Mouse (Mus musculus): ENCODE data around the gene Neurl3.

Neurl3 gene

DNA sequence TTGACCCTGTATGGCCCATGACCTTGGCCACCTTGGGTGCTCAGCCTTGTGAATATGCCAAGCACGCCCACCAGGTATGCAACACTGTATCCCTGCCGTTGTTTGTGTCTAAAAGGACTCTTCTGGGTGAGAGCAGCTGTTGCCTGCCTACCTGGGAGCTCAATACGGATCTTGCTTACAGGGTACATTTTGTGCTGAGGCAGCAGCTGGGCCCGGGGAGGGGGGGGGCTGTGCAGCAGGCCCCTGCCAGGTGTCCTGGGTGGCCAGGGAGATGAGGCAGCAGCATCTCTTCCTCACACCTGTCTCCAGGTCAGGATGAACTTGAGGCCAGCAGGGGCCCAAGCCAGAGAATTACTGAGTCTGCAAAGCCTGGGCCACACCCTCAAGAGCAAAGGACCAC lies 23.6 kb upstream of the Neurl3 start:
- in situ Hi-C loops (cut with MboI, MseI), result no loop called here

DNA sequence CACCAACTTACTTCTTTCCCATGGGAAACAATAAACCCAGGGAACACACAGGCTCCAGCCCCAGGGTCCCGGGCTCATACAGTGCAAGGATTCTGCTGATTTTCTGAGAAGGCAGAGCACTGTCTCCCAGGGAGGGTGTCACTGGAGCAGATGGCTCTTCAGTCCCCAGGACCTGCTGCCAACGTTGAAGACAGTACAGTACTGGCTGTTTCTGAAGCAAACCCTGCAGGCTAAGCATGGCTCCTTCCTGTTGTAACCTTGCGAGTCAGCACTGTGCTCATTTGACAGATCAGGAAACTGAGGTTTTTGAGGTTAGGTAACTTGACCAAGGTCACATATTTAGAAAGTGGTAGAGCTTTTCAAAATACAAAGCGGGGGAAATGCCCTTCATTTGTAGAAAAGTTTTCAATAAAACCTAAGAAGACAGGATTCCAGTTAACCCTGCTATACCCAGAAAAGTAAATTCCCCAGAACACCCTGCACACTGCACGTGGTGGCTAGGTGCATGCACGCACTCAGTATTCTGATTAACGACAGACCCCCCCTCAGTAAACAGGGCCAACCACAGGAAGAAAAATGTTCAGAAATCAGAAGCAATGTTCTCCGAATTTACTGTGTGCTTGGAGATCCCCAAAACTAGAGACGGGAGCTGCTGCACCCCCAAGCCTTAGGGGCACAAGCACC lies 22.1 kb upstream of the Neurl3 start:
- in situ Hi-C loops (cut with MboI, MseI), result no loop called here

DNA sequence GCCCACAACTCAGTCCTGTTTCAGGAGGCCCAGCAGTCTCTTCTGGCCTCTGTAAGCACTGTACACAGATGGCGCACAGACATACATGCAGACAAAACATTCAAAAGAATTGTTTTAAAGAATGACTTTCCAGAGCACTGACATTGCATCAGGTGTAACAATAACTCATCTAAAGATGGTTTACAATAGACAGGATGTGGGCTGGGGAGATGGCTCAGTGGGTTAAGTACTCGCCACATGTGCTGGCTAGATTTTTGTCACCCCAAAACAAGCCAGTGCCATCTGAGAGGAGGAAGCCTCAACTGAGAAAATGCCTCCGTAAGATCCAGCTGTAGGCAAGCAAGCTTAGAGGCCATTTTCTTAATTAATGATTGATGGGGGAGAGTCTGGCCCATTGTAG lies 19.9 kb upstream of the Neurl3 start:
- in situ Hi-C loops (cut with MboI, MseI), result no loop called here

DNA sequence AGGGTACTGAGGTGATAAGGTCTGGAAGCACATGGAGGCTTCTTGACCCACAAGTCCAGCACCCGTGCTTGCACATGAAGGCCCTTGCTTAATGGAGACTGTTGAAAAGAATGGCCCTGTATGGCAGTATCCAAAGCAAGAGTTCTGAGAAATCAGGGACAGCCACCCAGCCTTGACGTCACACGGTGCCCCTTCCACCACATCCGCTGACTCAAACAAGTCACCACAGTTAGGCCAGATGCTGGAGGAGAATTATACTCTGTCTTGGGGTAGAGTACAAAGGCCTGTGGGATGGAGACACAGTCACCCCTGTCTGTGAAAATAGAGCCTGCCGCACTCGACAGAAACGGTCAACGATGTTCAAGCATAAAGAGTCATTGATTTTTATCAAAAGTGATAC lies 19.0 kb upstream of the Neurl3 start:
- in situ Hi-C loops (cut with MboI, MseI), result no loop called here

DNA sequence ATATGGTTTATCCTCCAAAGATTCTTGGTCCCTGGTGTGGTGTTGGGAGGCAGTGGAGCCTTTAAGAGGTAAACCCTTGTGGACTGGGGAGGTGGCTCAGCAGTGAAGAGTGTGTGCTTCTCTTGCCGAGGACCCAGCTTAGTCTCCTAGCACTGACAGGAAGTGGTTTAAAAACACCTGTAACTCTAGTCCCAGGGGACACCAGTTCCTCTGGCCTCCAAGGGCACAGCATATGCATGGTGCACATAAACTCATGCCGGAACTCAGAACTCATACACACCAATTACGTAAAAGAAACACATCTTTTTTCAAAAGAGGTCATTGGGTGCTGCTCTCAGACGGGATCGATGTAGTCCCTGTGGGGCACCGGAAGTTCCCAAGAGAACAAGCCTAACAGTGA lies 7.4 kb upstream of the Neurl3 start:
- in situ Hi-C loops (cut with MboI, MseI), result no loop called here

DNA sequence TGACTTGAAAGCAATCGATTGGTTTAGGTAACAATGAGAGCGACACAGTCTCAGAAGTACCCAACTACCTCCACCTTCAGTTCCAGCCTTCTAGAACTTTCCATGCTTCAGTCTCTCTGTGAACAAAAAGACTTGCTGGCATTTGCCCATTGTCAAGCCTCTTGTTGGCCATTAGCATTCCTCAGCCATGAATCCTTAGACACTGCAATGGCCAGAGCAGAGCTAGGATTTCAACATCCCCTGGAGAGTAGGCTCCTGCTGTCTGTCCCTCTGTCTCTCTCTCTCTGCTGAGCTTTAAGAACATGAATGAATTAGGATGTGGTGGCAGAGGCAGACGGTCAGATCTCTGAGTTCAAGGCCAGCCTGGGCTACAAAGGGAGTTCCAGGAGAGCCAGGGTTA lies 6.5 kb upstream of the Neurl3 start:
- in situ Hi-C loops (cut with MboI, MseI), result no loop called here

DNA sequence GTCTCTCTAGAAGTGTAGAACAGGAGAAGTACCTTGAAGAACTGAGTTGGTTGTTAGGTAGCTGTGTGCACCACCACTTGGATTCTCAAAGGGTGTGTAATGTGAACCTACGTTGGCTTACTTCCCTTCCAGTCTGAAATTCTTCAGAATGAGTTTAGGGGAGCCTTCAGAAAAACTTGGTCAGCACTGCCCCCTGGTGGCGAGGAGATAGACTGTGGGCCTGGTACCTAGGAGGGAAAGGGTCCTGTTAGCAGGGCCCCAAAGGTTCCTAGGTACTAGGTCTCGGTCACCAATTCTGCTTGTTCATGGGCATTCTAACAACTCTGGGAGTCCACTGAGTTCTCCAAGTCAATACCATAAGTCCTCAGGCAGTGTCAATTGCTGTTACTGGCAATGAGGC lies 4.7 kb upstream of the Neurl3 start:
- in situ Hi-C loops (cut with MboI, MseI), result loop anchor here (5.0 to 10.0 kb wide), 2 partner anchors 47 to 214 kb away; partner anchors contain the start of gene Hs6st1

DNA sequence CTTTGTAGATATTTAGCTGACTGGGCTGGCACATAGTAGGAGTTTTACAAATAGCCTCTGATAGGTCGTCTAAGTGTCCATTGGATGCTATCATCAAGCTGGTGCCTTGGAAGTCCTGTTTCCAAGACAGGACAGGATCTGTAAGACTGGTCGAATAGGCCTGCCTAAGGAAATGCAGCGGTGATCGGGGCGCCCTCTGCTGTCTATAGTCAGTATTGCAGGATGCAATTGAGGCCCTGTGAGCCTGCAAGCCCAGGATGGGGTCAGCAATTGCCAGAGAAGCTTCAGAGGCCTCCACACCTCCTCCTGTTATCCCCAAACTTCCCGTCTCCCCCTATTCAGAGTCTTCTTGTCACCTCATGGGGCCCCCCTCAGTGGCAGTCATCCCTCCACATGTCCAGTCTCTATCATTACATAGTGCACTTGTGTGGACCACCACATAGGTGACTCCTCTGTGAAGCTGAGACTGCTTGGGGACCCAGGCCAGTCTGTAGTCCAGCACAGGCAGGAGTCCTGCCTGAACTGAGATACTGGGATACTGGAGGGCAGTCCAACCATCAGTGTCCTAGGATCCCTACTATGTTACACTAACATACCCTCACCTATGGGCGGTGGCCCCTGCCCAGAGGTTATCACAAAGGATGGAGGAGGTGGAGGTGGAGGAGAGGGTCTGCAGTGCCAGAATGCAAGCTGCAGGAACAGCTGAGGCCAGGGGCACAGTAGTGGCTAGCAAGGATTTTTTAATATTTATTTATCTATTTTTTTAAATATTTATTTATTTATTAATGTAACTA lies 3.0 kb upstream of the Neurl3 start:
- in situ Hi-C loops (cut with MboI, MseI), result loop anchor here (5.0 to 10.0 kb wide), 2 partner anchors 45 to 213 kb away; partner anchors contain the start of gene Hs6st1

DNA sequence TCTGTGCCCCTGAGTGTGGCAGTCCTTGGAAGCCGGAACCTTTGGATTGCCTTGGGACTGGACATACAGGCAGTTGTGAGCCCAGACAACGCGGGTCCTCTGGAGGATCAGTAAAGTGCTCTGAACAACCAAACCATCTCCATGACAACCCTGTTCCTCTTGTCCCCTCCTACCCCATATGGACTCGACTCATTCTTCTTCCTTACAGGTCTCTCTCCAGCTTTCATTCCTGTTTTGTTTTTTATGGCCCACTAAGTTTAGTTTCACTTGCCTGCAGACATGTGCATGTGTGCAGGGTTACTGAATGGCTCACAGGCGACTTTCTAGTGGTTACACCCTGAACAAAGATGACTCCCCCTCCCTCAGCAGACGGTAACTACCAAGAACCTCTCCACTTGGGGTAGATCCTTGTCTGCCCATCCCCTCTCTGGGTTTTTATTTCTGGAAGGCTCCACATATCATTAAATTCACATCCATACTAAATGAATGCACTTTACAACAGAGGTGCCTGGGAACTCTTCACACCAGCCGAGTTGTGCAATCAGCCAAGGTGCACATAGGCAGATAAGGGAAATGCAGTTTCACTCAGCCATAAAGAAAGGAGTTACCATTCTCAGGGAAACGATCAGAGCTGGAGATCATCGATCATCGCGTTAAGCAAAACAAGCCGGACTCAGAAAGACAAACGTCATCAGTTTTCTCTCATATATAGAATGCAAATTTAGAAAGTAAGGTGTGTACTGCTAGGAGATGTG lies 1.3 kb upstream of the Neurl3 start:
- in situ Hi-C loops (cut with MboI, MseI), result loop anchor here (5.0 to 10.0 kb wide), 2 partner anchors 44 to 211 kb away; partner anchors contain the start of gene Hs6st1

DNA sequence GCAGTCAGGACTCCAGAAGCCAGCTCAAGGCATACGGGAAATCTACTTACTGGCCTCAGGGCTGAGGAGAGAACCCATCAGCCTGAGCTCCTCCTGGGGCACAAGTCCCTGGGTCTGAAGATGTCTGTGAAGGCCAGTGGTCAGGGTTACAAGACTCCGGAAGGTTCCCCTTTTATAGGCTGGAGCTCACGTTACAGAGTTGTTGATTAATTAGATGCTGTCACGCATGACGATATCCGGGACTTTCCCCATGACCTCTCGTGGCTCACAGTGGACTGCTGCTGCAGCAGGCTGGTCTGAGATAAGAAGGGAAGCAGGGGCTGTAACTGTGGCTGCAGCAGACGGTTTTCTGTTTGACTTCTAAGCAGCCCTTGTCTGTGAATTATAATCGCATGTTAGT lies 1.2 kb downstream of the Neurl3 start:
- in situ Hi-C loops (cut with MboI, MseI), result loop anchor here (10.0 kb wide), 1 partner anchor 208 kb away; the partner anchor contains the start of gene Hs6st1

DNA sequence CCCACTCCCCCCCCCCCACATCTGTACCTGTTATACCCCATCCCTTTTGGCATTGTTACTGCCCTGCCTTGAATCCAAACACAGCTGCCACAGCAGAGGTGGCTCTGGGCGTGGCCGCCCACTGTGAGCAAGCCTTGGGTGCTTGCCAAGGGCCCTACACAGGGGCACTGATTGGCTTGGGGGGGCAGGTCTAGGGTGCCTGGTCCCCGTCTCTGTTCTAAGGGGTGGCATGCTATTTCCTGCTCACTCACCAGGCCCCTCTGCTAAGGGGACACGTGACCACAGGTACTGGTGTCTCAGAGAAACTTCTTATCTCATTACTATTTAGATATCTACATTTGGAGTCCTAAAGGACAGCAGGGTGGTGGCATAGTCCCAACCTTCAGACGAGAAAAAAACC lies 1.9 kb downstream of the Neurl3 start:
- in situ Hi-C loops (cut with MboI, MseI), result loop anchor here (10.0 kb wide), 1 partner anchor 208 kb away; the partner anchor contains the start of gene Hs6st1

DNA sequence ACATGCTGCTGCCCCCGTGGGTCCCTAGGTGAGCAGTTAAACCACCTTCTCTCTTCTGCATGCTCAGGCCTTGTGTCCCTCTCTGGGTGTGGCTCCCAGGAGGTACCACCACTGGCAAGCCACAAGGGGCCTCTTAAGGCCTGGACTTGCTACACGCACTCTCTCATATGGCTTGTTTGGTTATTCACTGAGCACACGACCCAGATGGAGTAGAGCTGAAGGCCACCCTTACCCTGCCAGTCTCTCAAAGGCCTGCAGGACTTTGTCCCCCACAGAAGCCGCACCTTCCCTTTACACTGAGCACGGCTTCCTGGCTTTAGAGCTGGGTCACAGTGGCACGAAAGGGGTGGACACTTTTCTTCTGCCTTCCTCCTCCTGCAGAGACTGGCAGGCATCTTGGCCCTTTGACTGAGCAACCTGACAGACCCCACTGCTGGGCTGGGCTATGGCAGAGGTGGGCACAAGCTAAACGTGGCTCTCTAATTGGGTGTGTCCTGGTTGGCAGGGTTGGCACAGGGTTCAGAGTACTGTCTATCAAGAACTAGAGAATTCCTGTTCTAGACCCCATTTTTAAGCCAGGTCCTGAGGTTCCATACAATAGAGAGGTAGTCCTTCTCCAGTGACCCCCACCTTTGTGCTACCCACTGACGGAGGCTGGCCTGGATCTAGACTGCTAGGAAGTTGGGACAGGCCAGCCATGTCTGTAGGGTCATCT lies 2.8 kb downstream of the Neurl3 start:
- in situ Hi-C loops (cut with MboI, MseI), result loop anchor here (10.0 kb wide), 1 partner anchor 207 kb away; the partner anchor contains the start of gene Hs6st1

DNA sequence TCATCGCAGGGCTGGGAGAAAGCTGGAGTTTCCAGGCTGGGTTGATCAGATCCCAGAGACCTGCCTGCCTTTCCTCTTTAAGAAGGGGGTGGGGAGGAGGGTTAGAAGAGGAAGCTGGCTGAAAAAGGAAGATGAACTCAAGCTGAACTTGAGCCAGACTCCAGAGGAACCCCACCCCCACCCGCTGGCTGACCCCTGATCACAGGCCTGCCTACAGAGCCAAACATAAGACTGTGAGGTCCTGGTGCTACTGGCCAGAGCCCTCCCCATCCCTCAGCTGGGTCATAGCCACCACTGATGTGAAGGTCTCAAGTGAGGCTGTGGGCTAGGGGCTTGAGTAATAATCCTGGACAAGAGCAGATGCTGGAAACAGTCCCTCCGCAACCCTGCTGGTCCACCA lies 3.8 kb downstream of the Neurl3 start:
- in situ Hi-C loops (cut with MboI, MseI), result loop anchor here (10.0 kb wide), 1 partner anchor 206 kb away; the partner anchor contains the start of gene Hs6st1

DNA sequence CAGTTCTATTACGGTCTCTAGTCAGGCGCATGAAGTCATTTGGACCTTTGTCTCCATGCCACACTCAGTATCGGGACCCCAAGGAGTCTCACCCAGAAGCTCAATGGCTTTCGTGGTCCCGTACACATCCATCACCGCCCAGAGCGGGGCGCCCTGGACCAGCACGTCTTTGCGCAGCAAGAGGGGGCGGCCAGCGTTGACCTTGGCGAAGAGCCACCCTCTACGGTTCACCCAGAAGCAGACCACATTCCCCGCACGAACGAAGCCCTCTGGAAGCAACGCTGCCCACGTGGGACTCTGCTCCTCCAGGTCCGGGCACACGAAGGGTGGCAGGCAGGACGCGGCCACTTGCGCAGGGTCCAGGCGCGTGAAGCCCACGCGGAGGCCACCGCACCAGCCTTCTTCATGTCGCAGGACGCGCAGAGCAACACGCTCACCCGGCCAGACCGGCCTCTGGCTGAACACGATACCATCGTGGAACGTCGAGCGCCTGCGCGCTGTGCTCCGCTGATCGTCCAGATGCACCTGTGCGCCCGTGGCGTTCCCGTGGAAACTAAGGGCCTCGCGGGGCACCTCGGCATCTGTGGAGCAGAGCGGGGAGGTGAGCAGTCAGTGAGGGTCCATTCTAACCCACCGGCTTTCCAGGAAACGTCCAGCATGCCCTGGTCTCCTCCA lies 5.2 kb downstream of the Neurl3 start:
- in situ Hi-C loops (cut with MboI, MseI), result loop anchor here (10.0 kb wide), 1 partner anchor 414 kb away; no protein-coding TSS in a partner anchor

DNA sequence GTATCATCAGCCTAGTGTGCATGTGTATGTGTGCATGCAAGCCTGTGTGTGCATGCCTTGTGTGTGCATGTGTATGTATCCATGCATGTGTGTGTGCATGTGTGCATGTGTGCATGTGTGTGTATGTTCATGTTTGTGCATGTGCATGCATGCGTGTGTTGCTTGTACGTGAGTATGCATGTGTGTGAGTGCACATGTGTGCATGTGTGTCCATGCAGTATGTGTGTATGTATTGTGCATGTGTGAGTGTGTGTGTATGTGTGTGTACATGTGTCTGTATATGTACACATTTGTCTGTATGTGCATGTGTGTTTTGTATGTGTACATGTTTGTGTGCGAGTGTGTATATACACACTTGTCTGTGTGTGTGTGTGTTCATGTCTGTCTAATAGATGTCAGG lies 6.9 kb downstream of the Neurl3 start:
- in situ Hi-C loops (cut with MboI, MseI), result loop anchor here (10.0 kb wide), 1 partner anchor 413 kb away; no protein-coding TSS in a partner anchor

DNA sequence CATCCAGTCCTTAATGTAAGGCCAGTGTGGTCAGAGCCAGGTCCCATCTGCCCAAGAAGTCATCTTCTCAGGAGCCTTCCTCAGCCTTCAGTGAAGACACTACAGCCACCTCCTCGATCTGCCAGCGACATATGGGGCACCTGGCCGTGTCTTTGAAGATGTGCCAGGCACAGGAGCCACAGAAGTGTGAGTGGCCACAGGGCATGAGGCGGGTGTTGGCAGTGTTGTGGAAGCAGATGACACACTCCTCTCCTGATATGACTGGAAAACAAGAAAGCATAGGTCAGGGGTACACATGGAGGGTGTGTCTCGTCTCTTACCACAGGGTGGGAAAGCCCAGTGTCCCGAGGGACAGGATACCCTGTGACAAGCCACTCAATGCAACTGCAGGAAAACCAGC lies 8.2 kb downstream of the Neurl3 start:
- in situ Hi-C loops (cut with MboI, MseI), result loop anchor here (10.0 kb wide), 1 partner anchor 411 kb away; no protein-coding TSS in a partner anchor

DNA sequence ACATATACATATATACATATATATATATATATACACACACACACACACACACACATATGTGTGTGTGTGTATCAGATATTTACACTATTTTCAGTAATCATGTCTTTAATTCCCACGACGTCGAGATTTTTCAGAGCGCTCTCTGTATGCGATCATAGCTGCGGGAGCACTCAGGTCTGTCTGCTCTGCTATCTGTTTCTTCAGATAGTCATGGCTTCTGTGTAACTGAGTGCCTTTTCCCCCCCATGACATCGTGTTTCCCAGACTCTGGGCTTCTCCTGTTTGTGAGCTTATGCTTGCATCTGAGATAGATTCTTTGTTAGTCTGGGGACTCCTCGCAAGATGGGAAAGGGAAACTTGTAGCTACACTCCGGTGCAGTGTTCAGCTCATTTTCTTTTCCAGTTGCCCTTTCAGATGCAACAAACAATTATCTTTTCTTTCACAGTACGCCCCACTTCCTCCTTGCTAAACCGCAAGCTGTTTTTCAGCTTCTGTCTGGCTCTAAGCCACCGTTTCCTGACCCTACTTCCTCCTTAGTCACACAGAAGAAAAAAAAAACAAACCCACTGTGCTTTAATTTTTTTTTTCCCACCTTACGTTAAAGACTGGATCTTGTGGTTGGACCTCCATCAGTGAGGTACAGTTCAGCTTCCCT lies 10.5 kb downstream of the Neurl3 start:
- in situ Hi-C loops (cut with MboI, MseI), result loop anchor here (10.0 kb wide), 1 partner anchor 409 kb away; no protein-coding TSS in a partner anchor

DNA sequence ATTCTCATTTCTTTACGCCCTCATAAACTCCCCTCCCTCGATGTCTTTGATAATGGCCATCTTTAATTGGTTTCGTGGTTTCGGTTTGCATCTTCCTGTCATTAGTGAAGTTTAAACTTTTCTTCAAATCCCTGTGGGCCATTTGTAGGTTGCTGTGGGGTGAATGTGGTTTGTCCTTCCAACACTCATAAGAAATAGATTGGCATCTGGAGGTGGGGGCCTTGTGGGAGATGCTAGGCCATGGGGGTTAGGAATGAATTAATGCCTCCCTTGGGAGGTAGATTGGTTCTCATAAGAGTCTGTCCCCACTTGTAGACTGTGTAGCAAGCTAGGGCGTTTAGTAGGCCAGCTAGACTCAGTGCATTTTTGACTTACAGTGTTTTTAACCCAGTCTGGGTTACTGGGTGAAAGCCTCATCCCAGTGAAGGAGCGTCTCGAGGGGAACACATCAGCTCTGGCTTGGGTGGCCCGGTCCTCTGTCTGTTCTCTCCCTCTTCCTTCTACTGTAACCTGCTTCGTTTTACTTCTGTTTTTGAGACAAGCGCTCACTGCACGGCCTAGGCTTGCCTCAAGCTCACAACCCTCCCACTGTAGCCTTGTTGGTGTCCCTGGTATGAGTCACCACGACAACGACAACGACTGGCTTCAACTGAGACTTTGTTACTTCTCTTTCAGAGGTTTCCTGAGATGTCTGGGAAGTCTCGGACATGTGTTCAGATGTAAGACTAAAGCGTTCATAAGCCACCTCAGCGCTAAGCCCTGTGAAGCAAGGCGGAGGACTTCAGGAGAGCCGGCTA lies 12.6 kb downstream of the Neurl3 start:
- in situ Hi-C loops (cut with MboI, MseI), result loop anchor here (10.0 kb wide), 1 partner anchor 407 kb away; no protein-coding TSS in a partner anchor

DNA sequence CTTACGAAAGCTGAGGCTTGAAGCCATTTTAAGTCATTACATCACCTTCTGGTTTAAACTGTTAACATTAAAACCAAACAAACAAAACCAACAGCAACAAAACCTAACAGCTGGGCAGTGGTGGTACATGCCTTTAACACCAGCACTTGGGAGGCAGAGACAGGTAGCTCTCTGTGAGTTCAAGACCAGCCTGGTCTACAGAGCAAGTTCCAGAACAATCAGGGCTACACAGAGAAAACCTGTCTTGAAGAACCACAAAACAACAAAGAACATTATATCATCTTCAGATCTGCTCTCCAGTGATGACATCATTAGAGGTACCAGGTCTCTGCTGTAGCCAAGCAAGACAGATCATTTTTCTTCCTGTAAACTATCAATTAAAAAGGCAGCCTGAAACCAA lies 14.1 kb downstream of the Neurl3 start:
- in situ Hi-C loops (cut with MboI, MseI), result loop anchor here (10.0 kb wide), 1 partner anchor 406 kb away; no protein-coding TSS in a partner anchor
